Mouse (Mus musculus) adrenal gland, adult 2 months (tissue): ENCODE measurements around the gene Dpf3. TPM values are rescaled to one million over a fixed set of nuclear protein-coding genes. Genes with fewer than 3 reads are reported as not detected.
A peak's percentile ranks its signal among the peaks of the same experiment; 100 is the strongest.

Source experiments
- DNase-seq: peaks from one replicate; pipeline ENCODE4 v3.0.0; 2021
- polyA plus RNA-seq: library from polyadenylated mRNA; depleted of rRNA; stranded (reverse); fragments of >200 nt; gene quantifications from 2 replicates; pipeline ENCODE4 v1.2.3, GENCODE M21; 2012
- total RNA-seq, 2 experiments: library from RNA; stranded (reverse); gene quantifications; 2 replicates each; pipeline ENCODE4 v1.2.3; 2021

Gene Dpf3
- total and polyA plus RNA-seq, 3 experiments: 6.6 to 8.6 (median 7.6) TPM

DNA sequence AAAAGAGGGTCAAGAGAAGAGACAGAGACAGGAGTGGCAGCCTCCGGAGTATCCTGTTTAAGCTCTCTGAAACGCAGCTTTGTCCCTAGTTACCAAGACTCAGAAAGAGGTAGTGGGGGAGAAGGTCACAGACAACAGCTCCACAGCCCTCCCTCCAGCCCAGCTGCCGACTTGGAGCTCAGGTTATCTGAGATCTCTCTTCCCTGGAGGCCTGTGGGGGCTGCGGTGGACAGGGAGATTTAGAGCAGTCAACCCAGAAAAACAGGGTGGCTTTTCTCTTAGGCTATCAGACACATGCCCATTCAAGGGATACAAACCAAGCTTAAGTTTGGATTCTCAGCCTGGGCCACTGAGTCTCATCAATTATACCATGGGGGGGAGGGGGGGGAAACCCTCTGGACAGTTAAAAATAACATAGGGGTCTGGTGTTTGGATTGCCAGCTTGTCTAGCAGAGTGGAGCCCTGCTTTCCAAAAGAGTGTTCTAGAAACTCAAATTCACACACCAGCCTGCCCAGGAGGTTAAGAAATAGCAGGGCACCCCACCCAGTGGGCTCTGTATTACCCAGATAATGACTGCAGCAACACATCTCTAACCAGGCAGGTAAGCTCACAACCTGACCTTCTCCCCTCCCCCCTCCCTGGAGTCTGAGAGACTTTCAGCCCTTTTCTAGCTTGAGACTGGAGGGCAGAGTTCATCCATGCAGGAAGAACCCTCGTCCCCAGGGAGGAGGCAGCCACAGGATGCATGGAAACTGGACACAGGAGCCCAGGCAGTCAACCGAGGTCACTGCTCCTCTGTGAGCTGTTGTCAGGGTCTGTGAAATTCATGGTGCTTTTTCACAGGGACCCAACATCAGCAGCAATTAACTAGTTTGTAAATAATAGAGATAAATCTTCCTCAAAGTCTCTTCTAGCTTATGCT, 20.7 kb downstream of the Dpf3 start:
- peak; percentile 18 for DNase-seq

DNA sequence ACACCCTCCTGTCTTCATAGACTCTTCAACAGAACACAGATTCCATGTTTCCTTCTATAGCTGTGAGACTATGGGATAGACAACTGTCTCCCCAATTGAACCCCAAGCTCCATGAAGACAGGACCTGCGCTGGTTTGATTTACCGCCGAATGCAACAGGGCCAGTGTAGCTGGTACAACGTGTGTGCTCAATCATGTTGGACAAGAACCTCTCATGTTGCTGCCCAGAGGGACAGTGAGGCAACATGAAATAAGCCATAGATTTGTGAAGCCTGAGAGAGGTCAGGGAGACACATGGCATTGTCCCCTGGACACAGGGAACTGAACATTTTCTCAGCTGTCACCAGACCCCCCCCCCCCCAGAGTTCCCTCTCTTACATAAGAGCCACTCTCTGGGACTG, 21.5 kb downstream of the Dpf3 start:
- DNase-seq: no peak

DNA sequence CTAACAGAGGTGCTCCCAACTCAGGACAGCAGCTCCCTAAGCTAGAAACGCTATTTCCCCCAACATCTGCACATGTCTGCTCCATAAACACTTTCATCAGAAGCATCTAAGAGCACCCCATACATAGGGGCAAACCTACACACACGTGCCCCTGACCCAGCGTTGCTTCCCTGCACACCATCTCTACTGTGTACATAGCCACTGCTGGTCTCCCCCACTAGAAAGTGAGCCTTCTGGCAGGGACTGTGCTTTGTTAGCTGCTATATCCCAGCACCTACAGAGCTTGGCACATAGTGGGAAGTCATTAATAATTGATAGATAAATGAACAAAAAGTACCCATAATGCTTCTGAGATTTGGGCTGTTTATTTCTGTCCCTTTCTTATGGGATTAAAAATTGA, 27.2 kb downstream of the Dpf3 start:
- DNase-seq: no peak

DNA sequence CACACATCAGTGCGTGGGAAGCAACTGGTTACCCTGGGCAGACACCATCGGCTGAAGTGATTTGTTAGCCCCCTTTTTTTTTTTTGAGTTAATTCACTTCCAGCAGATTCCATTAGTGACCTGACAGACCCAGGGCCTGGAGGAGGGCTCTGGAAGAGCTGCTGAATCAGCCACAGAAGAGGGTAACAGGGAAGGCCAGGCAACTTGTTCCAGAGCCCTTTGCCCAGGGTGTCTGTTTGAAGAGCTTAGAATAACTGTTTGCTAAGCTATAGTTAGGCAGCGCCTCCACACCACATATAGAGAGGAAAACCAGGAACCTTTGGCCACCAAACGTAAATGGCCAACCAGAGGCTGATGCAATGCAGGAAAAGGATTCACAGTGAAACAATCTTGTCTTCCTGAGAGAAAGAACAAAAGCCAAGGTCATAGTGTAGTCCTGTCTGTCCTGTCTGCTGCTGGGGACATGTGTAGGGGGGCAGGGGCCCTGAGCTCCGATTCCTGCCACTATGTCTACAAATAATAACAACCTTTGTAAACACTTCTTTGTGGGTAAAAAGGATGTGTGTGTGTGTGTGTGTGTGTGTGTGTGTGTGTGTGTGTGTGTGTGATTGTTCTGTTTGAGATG, 32.7 kb downstream of the Dpf3 start:
- no peak for DNase-seq

DNA sequence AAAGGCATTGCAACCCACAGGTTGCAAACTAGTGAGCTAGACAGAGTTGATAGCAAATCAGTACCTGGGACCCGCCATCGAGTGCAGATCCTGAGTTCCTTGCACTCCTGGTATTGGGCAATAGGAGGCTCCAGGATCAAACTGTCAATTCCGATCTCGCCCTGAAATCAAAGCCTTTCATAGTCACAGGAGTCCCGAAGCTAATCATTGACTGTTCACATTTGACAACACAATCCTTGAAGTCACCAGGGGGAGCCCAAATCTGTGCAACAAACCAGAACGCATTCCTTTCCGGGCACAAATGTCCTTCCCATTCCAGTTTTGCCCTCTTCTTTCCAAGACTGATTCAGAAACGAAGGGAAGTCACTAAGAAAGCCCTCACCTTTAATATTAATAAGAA, 35.7 kb downstream of the Dpf3 start:
- DNase-seq: no peak

DNA sequence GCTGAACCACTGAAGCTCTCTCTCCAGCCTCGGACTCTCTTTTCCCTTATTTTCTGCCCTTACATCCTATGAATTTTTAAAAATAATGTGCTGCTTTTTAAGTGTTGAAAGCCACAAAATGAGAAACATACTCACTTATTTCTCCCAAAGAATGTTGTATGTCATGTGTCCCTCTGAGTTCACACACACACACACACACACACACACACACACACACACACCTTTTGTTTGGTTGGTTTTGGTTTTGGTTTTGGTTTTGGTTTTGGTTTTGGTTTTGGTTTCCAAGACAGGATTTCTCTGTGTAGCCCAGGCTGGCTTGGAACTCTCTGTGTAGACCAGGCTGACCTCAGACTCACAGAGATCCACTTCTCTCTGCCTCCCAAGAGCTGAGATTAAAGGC, 37.0 kb downstream of the Dpf3 start:
- DNase-seq: no peak

DNA sequence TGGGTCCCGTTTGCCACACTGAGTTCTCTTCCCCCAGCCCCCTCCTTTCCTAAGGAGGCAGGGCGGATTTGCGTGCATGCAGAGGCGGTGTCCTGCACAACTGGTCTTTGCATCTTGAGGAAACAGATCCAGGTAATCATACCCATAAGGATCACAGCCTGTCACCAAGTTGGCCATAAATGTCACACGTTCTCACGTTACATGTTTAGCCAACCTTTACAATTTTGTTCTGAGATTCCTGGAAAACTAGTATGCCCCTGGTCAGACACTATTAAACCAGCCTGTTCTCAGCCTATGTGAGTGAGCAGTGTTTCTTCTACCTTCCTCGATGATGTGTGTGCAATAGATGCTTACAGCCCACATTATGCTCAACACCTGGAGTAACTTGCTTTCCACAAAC, 38.3 kb downstream of the Dpf3 start:
- no peak for DNase-seq

DNA sequence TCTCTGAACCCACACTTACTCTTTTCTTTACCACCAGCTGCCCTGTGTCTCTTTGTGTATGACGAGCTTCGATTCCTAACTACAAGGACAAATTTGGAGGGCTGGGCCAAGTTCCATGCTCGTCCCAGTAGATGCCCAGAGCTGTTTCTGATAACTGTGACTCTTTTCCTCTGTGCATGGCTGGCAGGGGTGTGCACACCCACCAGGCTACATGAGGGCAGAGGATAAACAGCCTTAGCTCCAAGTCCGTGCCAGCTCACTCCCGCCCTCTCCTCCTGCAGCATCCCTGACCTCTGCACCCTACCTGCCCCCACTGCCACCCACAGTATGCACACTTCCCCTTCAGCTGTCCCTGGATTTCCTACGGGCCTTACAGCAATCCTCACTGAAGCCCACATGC, 41.9 kb downstream of the Dpf3 start:
- peak; percentile 33 for DNase-seq

DNA sequence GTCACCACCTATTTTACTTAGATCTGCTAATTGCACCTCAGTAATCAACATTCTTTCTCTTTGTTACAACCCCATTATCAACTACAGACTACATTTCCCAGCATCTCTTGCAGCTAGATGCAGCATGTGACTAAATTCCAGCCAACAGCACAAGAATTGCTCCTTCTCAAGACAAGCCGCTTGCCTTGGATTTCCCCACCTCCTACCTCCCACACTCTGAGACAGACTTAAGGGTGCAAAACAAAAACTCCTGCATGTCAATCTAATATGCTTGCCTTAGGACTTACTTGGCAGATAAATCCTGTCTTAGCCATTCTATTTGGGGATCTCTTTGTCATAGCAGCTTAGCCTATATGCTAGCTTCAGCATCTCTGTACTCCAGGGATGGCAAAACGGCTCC, 43.1 kb downstream of the Dpf3 start:
- no peak for DNase-seq

DNA sequence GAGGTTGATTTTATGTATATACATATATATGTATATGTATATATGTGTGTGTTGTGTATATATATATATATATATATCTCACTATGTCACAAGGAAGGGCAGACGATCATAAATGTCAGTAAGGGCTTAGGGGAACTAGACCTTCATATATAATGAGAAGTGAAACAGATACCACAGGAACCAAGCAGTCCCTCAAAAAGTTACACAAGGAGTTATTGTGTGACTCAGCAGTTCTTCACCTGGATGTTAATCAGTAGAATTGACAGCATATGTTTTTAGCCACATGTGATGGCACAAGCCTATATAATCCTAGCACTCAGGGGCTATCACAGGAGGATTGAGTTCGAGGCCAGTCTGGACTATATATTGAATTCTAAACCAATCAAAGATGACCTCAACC, 49.5 kb downstream of the Dpf3 start:
- DNase-seq: no peak

DNA sequence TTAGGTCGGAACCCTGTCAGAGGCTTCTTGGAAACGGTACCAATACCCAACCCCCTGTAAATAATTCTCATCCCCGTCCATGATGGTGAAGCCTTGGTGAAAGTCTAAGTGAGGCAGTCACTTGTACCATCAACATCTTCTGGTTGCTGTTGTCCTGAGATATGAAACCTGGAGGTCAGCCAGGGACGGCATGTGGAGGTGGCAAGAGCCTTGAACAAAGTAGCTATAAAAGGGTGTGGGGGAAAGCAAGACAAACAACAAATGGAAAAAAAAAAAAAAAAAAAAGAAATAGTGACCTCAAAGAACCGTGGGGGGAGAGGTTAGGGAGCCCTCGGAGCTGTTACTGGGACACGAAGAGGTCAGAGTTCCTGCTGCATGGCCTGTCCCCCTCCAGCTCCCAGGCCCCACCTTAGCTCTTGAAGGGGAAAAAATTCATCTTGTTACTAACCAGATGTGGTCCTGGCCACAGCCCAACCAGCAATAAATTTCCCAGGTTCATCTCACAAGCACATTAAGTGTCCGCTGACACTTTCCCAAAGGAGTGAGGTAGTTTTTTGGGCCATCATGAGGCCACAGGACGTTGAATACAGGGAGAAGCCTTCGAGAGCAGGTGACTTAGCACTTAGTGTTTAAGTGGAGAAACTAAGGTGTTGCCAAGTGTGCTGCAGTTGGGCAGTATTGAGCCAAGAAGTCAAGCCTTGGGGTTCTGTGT, 53.4 kb downstream of the Dpf3 start:
- no peak for DNase-seq

DNA sequence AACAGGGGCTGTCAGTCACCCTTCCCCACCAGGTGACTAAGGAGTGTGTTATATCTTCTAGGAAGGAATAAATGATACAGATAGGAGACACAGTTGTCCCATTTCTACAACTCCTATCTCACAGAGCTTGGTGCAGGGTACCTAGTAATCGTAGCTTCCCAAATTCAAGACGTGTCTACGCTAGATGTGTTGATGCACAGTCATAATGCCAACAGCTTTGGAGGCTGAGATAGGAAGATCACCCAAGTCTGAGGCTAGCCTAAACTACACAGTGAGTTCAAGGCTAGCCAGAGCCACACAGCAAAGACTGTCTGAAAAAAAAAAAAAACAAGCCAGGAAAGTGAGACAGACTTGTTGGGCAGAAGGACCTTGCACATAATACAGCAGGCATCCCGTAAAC, 54.1 kb downstream of the Dpf3 start:
- no peak for DNase-seq

DNA sequence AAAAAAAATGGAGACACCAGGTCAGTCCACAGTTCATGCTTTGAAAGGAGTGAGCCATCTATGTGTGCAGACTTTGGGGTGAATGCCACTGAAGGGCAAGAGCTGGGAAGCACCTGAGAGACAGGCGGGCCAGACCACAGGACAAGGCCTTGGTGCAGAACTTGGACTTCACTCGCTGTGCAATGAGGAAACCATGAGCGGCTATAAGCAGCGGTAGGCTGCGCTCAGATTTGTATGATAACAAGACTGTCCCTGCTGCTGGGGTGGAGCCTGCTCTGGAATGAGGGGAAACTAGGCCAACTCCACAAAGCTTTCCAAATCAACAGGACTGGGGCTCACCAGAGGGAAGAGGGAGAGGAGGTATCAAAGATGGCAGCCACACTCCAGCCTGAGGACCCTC, 57.3 kb downstream of the Dpf3 start:
- DNase-seq: no peak

DNA sequence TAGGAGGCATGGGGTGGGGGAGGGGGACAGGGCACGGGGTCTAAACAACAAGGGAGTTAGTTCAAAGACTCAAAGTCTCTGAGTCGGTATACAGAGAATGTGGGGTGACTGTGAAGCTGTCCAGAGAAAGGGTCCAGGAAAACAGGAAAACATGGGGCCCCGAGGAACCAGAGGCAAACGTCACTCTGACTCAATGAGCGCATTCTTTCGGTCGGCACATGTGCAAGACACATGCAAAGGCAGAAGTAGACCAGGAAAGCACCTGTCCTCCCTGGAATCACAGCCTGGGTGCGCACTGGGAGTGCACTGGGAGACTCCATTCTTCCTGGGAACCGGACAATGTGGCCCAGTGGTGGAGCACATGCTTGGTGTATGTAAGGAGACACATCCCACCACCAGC, 59.5 kb downstream of the Dpf3 start:
- DNase-seq: peak; percentile 20

DNA sequence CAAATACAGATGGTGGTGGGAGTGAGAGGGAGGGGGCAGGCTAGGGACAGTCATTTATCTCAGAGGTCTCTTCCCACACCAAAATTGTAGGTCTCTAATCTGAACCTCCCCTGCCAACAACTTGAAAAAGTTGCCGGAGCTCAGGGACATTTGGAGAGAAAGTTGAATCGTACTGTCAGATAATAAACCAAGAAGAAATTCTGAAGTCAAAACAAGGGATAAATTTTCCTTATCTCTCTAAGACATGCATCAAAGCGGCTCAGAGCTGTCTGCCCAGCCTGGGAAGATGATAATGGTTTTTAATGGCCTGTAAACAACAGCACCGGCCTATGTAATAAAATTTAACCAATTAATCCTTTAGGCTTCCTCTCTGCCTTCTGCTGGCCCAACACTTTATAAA, 59.9 kb downstream of the Dpf3 start:
- DNase-seq: peak; percentile 14

DNA sequence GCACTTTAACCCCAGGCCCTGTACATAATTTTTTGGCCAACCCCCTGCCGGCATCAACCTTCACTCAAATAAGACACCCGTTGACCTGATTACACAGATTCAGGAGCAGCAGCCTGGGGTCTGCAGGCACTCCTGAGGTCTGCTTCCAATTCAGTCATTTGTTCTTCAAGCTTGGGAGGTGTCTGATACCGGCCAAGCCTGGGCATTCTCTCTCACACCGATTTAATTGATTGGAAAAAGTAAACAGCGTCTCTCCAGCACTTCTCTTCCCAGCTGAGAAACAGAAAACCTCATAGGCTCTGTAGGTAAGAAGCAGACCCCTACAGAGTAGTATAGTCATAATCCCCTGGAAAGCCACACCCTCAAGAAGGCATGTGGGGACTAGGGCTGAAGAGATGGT, 61.2 kb downstream of the Dpf3 start:
- no peak for DNase-seq

DNA sequence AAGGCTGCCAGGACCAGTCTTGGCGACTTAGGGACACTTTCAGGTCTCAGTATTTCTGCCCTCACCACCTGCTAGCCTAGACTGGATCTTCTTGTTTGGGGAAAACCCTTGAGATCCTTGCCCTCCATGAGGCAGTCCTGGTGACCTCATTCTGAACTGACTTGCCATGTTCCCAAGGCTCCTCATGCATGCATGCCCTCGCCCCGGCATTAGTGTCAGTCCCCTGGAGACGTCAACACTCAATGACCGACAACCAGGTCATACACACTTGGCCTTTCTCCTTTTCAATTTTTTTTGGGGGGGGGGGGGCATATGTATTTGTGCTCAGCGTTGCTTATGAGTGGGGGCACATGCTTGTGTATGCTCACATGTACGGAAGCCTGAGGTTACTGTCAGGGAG, 61.8 kb downstream of the Dpf3 start:
- DNase-seq: peak; percentile 21

DNA sequence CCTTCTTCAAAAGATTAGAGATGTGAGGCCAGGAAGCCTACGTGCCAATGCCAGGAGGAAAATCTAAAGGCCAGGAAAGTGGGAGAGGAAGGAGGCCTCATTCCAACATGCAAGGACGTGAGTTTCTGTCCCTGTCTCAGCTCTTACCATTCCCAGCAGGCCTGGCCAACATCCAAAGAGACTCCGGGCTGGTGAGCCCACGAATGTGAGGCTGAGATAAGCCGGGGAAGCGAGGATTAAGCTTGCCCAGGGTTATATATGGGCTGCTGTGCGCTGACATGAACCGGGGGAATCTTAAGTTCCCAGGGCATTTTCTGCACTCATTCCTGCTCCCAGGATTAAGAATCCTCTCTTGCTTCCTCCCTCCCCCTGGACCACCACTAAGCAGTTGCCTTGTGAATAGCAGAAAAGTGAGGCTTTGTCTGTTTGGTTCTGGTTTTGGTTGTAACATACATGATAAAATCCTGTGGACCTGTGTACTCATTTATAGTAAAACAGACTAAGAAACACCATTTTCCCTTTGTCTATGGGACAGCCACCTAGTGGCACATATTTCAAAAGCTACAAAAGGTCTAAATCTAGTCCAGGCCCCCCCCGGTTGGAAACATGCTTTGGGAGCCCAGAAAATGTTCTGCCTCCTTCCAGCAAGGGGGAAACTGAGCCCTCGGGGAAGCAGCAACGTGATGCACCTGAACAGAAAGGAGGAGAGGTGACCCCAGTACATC, 62.6 kb downstream of the Dpf3 start:
- DNase-seq: peak; percentile 80

DNA sequence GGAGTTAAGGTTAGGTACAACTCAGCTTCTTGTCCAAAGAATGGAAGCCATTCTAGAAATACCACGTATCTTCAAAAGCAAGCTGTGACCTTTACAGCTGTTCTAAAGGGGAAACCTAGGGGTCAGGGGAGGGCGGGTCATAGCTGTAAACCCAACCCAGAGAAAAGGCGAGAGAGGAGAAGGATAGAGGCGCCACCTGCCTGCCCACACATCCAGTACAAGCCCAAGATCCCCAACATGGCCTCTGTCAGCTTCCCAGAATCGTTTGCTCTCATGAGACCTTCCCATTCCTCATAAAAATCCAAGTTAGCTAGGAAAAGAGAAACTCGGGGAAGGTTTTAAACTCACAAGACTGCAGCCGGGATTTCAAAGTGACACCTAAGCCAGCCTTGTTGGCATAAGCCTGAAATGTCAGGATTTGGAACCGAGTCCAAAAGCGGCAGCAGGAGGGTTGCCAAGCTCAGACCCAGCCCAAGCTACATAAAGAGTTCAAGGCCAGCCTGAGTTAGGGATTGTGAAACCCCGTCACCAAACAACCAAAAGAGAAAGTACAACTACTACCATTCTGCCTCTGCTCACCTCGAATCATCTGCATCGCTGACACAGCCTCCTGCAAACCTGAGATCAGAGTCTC, 63.3 kb downstream of the Dpf3 start:
- DNase-seq: peak; percentile 90

DNA sequence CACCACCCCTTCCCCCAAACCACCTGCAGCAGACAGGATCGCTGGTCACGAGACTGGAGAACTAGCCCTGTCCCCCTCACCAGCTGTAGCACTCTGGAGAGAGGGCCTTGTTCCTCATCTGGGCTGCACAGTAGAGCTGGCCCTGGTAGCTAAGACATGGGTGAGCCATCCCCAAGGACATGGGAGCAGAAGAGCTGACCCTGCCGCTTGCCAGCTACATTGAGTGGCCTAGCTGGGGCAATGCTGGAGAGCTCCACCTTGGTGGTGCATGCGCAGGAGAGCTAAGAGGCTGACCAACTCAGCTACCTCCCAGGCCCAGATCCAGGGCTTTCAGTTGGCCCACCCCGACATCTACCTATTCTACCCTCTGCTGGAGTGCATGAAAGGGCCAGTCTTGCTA, 67.2 kb downstream of the Dpf3 start:
- peak; percentile 81 for DNase-seq

DNA sequence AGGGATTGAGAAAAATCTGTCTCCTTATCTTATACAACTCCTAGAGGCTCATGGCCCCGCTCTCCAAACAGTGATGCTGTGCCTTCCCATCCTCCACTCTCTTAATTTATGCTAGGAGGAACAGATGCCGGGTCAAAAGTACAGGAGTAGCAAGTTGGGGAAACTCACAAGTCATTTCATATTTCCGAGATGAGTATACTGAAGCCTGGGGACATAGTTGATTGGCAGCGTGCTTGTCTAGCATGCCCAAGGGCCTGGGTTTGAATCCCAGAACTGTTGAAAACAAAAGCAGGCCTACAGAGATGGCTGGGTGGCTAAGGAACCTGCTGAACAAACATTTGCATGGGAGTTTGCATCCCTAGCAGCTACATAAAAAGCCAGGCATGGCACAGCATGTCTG, 72.3 kb downstream of the Dpf3 start:
- DNase-seq: no peak

DNA sequence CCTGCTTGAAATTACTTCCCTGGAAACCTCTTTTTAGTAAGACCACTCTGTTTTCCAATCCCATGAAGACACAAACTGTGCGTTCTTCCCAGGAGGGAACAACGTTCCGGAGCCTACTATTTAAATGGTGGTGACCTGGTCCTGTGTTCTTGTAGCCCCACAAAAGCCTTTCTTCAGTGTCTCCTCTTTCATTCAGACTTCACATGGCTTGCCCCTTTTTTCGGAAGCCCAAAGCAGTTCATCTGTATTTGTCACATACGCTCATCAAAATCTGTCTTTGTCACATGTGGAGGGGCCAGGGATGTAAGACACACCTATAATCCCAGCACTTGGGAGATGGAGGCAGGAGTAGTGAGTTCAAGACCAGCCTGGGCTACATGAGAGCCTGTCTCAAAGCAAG, 73.8 kb downstream of the Dpf3 start:
- DNase-seq: no peak
